Mouse (Mus musculus) ovary, postnatal 36 days (tissue): ENCODE data around the gene Pgpep1l.

Experiments
- DNase-seq: peaks from one replicate; pipeline ENCODE4 v3.0.0; 2022; ENCODE audit warnings: low spot score, mixed read lengths

Gene Pgpep1l

DNA sequence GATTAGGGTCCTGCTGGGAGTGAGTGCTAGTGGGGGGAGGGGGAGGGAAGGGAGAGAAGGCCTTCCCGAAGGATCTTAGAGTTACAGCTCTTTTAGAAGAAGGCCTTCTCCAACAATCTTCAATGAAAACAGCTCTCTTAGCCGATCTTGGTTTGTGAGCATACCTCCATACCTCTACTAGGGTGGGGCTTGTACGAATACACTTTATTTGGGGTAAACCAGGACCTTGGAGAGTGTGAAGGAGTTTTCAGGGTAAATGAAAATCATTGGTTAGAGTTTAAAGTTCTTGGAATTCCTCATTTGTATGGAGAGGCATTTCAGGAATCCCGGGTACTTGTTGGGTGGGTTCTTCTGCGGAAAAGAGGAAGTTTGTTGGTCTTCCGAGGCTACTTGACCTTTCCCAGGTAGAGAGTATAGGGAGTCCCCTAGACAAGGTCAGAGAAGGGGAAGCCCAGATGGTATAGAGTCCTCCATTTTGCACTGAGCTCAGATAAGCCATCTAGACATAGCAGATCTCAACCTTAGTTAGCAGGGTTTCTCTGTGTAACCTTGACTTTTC lies 4.4 kb downstream of the Pgpep1l start:
- DNase-seq, result no peak

GRCm38 (mm10) chr7:68258326-68259150 lies 5.5 kb downstream of the Pgpep1l start:
- DNase-seq, result no peak

DNA sequence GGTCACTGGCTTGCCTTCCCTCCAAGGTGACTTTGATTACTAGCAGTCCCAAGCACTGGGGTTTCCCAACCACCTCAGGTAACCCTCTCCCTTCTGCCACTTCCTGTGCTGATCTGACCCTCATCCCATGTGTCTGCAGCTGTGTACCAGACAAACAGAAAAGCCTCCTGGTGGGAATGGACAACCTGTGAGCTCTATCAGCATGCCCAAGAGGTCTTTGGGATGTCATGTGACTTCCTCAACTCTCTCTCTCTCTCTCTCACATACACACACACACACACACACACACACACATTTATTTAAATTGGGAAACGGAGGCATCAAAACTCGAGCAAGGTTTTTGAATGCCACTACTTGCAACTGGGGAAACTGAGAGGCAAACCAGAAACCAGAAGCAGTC lies 6.3 kb downstream of the Pgpep1l start:
- DNase-seq, result no peak

DNA sequence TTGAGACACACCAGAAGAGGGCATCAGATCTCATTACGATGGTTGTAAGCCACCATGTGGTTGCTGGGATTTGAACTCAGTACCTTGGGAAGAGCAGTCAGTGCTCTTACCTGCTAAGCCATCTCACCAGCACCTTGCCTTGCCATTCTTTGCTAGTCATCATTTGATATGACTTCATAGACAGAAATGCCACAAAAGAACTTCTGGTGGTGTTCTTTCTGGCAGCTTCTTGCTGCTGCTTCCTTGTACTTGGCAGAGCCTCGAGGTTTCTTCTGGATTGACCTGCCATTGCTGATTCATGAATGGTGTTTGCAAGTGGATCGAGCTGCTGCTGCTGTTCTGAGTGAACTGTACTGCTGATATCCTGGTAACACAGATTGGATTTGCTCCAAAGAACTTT lies 13.1 kb downstream of the Pgpep1l start:
- no peak for DNase-seq

- no peak for DNase-seq
Observed at GRCm38 (mm10) chr7:68250411-68250810, 13.6 kb downstream of the Pgpep1l start.

GRCm38 (mm10) chr7:68246249-68246648 lies 17.8 kb downstream of the Pgpep1l start:
- no peak for DNase-seq

GRCm38 (mm10) chr7:68245681-68246080 lies 18.4 kb downstream of the Pgpep1l start:
- DNase-seq, result no peak

GRCm38 (mm10) chr7:68241205-68241604 lies 22.8 kb downstream of the Pgpep1l start:
- no peak for DNase-seq

GRCm38 (mm10) chr7:68239220-68239827 lies 24.7 kb downstream of the Pgpep1l start:
- no peak for DNase-seq

DNA sequence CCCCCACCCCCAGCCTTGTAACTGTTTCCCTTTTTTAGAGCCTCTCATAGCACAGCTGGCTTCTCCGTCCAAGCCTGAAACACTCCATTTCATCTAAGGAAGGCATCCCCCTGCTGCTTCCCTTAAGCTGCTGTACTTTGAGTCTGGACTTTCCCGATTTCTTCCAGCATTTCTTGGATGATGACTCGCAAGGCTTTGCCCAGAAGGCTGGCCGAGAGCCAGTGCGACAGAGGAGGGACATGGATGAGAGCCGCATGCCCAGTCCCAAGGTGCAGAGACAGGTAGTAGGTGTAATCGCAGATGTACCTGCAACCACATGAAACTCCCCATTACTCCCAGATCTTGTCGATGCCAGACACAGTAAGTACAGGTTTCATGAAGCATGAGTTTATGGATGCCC lies 27.2 kb downstream of the Pgpep1l start:
- DNase-seq, result no peak

DNA sequence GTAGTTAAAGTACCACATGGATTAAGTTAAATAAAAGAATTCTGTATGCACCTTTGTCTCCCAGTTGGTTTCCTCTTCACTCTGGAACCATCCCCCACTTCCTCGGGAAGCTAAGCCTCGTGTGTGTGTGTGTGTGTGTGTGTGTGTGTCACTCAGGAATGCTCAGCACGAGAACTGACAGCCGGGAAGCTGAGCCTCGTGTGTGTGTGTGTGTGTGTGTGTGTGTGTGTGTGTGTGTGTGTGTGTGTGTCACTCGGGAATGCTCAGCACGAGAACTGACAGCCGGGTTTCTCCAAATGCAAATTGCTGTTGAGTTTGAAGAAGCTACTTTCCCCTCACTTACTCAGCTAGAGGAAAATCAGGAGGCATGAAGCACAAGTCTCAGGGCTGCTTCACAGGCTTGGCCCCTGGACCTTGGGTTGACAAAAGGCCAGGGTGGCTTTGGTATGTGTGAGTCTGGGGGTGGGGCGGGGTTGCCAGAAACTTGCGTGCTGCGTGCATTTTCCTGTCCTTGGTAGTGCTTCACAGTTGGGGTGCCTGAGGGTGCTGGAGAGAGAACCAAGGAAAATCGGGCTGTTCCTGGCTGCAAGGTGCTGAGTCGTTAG lies 30.3 kb downstream of the Pgpep1l start:
- no peak for DNase-seq

DNA sequence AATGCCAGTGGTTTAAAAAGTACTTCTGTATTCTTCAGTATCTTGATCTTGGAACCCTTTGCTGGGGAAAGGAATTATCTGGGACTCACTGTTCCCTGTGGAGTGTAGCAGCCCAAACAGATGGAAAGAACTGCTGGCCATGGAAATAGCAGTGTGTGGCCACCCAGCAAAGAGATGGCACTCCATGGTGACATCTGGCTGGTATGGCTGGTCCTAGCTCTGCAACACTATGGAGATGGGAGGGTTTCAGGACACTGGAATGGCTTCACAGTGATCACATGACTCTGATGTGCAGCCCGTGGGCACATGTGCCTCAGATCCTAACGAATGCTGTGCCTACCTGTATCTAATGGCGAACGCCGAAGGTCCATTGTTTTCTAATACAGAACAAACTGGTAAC lies 31.5 kb downstream of the Pgpep1l start:
- DNase-seq, result no peak

- no peak for DNase-seq
Observed at GRCm38 (mm10) chr7:68230831-68231230, 33.2 kb downstream of the Pgpep1l start.

DNA sequence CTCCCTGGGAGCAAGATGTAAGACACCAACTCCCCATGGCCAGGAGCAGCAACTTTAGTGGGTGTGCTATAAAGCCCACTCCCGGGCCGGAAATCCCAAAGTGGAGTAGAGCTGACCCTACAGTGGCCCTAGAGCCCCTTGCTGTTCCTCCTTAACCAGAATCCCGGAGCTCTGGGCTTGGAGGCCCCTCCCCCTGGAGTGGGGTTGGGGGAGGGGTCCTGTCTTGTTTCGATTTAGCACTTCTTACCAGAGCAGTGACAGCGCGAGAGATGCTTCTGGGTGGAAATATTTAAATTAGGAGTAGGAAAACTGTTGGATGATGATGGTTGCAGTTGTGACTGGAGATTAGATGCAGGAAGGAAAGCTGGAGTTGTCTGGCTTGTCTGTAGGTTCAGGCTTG lies 35.5 kb downstream of the Pgpep1l start:
- DNase-seq, result no peak

DNA sequence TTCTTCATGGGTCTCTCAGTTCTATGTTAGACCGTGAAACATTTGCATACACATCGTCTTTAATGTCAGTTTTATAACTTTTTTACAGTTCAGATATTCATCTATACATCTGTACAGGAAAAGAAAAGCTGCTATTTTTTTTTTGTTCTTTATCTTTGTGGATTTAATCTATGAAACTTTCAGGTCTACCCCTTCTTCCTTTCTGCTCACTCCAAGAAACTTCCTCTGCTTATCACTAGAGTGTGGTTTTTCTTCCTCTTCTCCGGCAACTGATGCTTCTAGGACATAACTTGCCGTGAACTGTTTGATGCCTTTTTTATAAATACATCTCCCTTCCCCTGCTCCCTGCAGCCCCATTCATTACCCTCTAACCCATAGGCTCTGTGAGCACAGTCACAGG lies 36.4 kb downstream of the Pgpep1l start:
- DNase-seq, result no peak

- DNase-seq, result no peak
Observed at GRCm38 (mm10) chr7:68227021-68227420, 37.0 kb downstream of the Pgpep1l start.

DNA sequence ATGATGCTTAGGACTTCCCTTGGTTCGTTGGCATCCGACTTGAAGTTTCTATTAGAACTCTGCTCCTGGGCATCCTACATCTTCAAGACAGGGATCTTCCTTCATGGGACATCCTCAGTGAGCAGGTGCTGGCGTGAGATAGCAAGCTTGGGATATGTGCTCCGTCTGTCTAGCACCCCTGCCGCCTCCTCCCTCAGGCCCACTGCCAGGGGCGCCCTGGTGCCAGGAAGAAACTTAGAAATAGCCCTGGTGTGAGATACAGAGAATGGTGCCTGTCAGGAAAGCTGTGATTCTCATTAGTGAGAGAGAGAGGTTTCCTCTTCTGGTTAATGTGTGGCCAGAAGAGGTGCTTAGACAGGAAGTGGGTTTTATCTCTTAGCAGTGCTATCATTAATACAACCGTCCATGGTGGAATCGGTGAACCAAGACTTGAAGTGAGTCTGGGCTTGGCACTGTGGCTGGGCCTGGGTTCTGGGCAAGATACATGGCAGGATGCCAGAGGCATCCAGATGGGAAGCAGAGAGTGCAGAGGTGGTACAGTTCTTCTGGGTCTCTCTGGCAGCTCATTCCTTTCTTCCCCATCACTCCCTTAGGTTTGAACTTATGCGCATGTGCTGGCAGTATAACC lies 38.5 kb downstream of the Pgpep1l start:
- no peak for DNase-seq

- no peak for DNase-seq
Observed at GRCm38 (mm10) chr7:68224006-68224405, 40.0 kb downstream of the Pgpep1l start.

DNA sequence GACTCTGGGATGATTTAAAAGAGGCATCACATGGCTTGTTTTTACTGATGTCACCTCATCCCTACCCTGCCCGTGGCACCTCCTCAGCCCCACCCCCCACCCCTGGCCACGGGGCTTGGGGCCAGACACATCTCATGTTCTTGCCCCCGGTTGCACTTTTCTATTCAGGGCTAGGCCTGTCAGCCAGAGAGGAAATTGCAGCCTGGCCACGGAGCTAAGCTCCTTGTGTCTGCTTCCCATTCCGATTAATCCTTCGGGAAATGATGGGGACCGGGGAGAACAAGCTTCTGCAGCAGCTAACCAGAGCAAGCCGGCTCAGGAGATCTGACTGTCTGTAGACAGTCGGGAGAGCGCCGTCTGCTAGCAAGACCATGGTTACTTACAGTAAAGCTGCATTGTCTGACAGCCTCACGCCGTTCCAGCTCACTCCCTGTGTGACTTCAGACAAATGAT lies 40.7 kb downstream of the Pgpep1l start:
- peak; percentile 25 for DNase-seq

- no peak for DNase-seq
Observed at GRCm38 (mm10) chr7:68221677-68222230, 42.3 kb downstream of the Pgpep1l start.

DNA sequence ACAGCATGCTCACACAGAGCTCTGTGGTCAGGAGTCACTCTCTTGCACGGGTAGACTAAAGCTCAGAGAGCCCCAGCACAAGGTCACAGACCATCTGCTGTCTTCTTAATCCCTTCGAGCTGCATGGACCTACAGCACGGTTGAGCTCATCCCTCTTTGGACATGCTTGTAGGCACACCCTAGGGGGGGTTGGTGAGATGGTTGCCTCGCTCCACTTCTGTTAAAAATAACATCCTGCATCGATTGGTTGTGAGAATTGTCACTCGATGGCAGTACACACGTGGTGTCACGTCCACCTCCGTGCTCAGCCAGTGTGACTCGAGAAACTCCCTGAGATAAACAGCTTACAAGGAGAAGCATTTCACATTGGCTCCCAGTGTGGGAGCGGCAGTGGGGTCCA lies 45.2 kb downstream of the Pgpep1l start:
- no peak for DNase-seq

DNA sequence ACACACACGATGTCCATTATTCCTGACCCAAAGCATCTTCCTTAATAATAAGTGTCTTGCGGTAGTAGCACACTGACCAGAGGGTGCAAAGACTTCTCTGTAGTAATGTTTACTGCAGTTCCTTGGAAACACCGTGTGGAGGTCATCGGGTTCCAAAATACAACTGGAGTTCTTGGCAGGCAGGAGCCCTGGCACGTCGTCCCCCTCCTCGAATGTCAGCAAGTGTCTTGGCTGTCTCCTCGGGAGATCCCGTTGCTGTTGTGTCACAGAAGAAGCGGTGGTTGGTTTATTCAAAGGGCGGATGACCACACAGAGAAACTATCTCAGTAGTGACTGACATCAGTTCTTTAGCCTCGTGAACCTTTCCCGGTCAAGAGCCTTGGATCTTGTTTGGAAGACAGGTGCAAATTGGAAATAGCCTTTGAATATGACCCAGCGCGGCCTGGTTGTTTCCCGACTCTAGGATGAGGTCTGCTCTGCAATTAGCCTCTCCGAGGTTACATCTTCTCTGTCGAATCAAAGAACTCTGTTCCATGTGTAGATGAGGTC lies 48.4 kb downstream of the Pgpep1l start:
- DNase-seq, result peak; percentile 30
